Mouse (Mus musculus) heart, postnatal 10 days (tissue): Measurements from ENCODE around the gene Atp6v1g1. TPM values are rescaled to one million over a fixed set of nuclear protein-coding genes. Genes with fewer than 3 reads are reported as not detected.
A peak's percentile ranks its signal among the peaks of the same experiment; 100 is the strongest.

Experiments used
- DNase-seq, 2 experiments: peaks; one replicate each; pipeline ENCODE4 v3.0.0; 2021
- intact Hi-C: fragments of 180-260 bp; cut with DNase I; formaldehyde crosslinking; loops from one replicate; pipeline ENCODE4 v1.15.1; 2025
- total RNA-seq, 2 experiments: library from RNA; stranded (reverse); gene quantifications; 2 replicates each; pipeline ENCODE4 v1.2.3; 2021

The Atp6v1g1 gene
- total RNA-seq, 2 experiments from 2014 or later: 161 to 165 TPM

- intact Hi-C loops: no loop called here
- DNase-seq: no peak
Measured at GRCm38 (mm10) chr4:63545231-63545958, 823 bp downstream of the Atp6v1g1 start.

DNA sequence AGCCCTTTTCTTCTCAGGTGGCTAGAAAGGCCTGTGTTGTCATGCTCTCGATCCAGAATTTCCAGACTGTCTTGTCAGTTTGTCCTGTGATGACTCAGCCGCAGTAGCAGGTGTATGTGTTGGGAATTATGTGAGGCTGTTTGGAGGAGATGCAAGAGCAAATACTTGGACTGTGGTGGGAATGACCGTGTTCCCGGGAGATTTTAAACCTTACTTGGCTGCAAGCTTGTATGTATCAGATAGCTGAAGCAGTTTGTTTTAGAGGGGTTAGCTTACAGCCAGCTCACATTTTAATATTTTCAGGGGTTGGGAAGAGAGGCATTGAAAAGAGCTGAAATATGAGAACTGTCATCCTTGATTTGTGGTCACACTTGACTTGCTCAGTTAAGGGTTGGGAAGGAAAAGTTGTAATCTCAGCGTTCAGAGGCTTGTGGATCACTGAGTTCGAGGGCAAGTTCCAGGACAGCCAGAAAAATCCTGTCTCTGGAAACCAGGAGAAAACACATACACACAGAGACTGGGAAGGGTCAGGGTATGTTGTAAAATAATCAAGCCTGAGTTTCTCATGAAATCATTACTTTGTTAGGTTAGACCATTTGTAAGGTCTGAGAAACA is 2.0 kb downstream of the Atp6v1g1 start:
- no peak for DNase-seq
- intact Hi-C loops: no loop called here

DNA sequence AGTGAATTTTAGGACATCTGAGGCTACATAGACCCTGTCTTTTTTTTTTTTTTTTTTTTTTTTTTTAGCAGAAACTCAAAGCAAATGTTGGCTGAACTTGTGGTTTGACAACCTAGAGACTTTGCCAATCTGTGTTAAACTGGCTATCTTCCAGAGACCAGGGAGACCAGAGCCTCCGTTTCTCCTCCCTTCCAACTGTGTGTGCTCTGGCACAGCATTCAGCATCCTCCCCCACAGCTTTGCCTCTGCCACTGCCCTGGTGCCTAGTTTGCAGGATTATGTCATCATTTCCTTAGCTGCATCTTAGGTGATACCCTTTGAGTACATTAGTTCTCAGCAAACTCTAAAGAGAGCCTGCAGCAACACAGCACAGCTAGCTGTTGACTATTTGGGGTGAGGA is 3.2 kb downstream of the Atp6v1g1 start:
- intact Hi-C loops: no loop called here
- DNase-seq: no peak

DNA sequence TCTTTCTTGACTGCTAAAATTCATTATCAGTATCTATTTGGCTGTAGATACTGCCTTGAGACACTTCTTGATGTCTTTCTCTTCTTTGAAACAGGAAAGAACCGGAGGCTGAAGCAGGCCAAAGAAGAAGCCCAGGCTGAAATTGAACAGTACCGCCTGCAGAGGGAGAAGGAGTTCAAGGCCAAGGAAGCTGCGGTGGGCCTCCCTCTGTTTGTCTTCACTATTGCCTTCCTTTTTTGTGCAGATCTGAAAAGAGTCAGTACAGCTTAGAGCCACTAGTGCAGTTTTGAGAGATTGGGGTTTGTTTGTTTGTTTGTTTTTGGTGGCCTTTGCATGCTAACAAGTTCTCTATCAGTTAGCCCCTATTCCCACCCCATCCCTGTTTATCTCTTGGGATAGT is 3.9 kb downstream of the Atp6v1g1 start:
- no peak for DNase-seq
- intact Hi-C loops: no loop called here

GRCm38 (mm10) chr4:63550908-63551307 is 6.3 kb downstream of the Atp6v1g1 start:
- intact Hi-C loops: no loop called here

GRCm38 (mm10) chr4:63552865-63553264 is 8.3 kb downstream of the Atp6v1g1 start:
- no peak for DNase-seq
- intact Hi-C loops: no loop called here

More at GRCm38 (mm10) chr4:63550908-63551307, 6.3 kb downstream of the Atp6v1g1 start:
- no peak for DNase-seq

GRCm38 (mm10) chr4:63553789-63554576 is 9.4 kb downstream of the Atp6v1g1 start:
- intact Hi-C loops: no loop called here

DNA sequence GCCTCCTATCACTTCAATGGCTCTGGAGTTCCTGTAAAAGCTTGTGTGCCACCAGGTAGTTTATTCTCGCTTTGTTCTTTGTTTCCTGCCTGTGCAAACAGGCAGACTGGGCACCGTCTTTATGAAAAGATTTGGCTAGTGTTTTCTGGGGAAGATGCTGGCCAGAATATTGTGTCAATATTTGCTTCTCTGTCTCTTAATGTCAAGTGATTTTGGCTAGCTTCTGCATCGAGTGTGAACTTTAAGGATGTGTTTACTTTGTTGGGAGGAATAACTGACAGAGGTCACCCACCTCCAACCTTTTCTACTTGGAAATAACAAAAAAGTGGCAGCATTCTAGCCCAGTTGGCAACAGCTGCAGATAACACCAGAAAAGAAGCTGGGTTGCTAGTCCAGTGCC is 10.0 kb downstream of the Atp6v1g1 start:
- intact Hi-C loops: loop anchor here (5.0 kb wide), 2 partner anchors 47 to 132 kb away; no protein-coding TSS in a partner anchor
- DNase-seq: no peak

More at GRCm38 (mm10) chr4:63553789-63554576, 9.4 kb downstream of the Atp6v1g1 start:
- no peak for DNase-seq

DNA sequence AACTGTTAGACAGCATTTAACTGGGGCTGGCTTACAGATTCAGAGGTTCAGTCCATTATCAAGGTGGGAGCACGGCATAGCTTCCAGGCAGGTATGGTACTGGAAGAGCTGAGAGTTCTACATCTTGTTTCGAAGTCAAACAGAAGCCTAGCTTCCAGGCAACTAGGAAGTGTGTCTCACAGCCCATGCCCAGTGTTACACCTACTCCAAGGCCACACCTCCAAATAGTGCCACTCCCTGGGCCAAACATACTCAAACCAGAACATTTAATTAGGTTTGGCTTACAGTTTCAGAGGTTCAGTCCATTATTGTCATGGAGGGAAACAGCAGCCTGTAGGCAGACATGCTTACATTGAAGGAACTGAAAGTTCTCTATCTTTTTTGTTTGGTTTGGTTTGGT is 10.5 kb downstream of the Atp6v1g1 start:
- intact Hi-C loops: loop anchor here (5.0 kb wide), 2 partner anchors 48 to 133 kb away; no protein-coding TSS in a partner anchor
- no peak for DNase-seq

DNA sequence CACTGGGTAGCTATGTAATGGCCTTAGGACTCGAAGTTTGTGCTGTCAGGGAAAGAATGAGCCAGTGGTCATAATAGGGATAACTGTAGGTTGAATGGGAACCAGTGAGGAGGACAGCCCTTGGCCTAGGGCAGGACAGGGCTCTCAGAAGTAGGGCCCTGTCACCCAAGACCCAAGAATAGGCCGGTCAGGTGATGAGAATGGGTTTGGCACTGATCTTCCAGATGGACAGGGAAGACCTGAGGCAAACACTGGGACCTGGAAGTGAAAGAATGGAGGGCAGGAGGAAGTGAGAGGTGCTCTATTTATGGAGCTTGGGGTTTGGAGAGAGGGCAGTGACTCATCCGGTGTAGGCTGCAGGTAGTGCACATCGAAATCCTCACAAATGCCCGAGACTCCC is 12.1 kb downstream of the Atp6v1g1 start:
- DNase-seq: no peak
- intact Hi-C loops: loop anchor here (5.0 kb wide), 2 partner anchors 49 to 134 kb away; no protein-coding TSS in a partner anchor

DNA sequence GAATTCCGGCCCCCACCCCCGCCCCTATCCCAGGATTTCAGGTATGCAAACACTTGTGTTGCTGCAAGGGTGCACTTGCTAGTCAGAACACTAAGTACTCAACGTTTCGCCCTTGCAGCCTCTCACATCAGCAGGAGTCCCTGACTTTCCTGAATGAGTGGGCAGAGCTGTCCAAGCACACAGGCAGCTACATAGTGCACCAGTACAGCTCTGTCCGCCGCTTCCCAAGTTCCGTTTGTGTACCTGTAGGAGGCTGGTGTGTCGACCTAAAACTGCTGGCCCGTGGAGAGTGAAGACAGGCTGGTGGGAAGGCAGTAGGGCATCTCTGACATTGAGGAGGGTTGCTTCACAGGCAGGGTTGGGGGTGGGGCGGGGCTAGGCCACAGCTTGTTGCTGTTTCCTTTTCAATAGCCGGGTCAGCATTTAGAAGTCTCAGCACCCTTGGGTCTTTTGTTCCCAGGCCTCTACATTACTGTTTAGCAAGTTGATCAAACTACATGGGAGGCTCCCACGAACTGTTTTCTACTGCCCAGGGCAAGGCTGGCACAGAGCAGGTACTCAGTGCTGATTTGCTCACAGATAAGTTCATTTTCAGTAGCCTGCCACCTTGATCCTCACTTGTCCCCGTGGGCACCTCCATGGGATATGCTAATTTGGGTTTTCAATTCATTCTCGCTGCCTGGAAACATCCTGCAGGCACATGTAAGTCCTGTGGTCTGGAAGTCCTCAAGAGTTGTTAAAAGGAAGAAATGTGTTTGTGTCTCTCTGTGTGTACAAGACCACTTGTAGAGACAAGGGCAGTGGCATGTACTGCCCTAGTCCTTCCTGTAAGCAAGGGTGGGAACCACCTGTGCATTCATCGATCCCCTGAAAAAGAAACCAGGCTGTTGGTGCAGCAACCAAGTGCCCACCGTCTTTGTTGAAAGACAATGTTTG is 12.8 kb downstream of the Atp6v1g1 start:
- peak in 1 of 2 experiments; percentile 22 for DNase-seq
- intact Hi-C loops: loop anchor here (5.0 kb wide), 2 partner anchors 50 to 135 kb away; no protein-coding TSS in a partner anchor

GRCm38 (mm10) chr4:63558407-63559081 is 14.0 kb downstream of the Atp6v1g1 start, which contains the start of gene Tmem268:
Gene Tmem268 (plus strand): TSS chr4:63558781.
- peak; percentile 87 to 88 for DNase-seq
- intact Hi-C loops: loop anchor here (5.0 kb wide), 2 partner anchors 51 to 136 kb away; no protein-coding TSS in a partner anchor

GRCm38 (mm10) chr4:63559127-63559697 is 14.6 kb downstream of the Atp6v1g1 start:
- DNase-seq: no peak
- intact Hi-C loops: loop anchor here (5.0 kb wide), 2 partner anchors 52 to 137 kb away; no protein-coding TSS in a partner anchor

DNA sequence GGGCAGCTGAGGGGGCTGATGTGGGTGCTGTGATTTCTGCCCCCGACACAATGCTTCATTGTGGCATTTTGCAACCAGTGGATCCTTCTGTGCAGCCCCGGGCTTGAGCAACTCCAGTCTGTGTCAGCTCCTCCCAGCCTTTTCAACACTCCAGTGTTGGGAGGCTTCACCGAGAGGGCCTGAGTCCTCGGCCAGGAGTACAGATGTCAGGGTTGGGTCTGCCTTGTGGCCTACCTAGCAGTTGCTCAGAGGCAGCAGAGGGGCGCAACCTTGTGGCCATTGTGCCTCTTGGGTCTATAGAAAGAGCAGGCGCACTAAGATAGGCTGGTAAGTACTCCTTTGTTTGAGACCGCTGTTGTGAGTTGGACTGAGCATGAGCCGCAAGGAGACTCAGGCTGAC is 15.5 kb downstream of the Atp6v1g1 start:
- intact Hi-C loops: no loop called here

DNA sequence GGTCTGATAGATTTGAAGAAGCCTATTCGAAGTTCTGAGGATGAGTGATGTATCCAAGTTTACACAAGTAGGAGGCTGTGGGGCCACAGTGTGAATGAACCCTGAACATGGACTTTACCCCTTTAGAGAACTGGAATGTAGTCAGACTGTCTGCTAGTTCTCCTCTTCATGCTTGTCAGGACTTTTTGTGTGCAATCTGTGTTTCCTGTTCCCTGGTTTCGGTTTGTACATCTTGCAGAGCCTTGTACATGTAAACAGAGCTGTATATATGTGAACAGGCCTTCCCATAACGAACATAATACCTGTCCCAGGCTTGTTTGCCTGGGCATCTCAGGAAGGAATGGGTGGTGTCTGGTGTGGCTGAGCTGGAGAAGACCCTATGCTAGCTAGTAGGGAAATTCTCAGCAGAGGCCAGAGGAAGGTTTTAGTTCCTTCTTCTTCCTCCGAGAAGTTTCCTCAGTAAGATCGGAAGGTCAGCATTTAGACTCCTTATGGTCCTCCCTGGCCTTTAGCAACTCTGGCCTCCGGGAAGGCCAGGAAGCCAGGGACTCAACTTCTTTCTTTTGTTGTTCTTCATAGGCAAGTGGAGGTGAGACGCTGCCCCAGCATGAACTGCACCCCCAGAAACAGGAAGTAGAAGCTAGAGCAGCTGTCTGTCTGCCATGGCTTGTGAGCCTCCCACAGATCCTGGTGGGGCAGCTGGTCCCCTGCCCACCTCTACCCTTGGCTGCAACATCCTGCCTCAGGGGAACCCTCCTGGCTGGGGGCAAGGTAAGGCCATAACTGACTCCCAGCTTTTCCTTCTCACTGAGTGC is 17.5 kb downstream of the Atp6v1g1 start:
- intact Hi-C loops: no loop called here
- no peak for DNase-seq

More for the DNA sequence above, 15.5 kb downstream of the Atp6v1g1 start:
- DNase-seq: peak; percentile 41 to 42

DNA sequence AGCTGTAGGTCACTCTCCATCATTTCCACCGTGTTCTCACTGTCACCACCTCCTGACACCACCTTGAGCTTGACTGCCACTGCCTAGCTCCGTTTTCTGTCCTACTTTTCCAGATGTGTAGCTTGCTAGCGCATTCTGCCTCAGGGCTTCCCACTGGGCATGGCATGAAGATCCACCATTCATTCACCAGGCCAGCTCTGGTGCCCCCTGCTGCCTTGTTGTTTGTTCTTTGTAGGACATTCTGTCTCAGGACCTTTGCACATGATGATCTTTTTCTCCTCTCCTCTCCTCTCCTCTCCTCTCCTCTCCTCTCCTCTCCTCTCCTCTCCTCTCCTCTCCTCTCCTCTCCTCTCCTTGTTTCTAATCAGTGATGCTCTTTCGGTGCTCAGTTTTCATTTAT is 18.2 kb downstream of the Atp6v1g1 start:
- DNase-seq: no peak
- intact Hi-C loops: no loop called here

DNA sequence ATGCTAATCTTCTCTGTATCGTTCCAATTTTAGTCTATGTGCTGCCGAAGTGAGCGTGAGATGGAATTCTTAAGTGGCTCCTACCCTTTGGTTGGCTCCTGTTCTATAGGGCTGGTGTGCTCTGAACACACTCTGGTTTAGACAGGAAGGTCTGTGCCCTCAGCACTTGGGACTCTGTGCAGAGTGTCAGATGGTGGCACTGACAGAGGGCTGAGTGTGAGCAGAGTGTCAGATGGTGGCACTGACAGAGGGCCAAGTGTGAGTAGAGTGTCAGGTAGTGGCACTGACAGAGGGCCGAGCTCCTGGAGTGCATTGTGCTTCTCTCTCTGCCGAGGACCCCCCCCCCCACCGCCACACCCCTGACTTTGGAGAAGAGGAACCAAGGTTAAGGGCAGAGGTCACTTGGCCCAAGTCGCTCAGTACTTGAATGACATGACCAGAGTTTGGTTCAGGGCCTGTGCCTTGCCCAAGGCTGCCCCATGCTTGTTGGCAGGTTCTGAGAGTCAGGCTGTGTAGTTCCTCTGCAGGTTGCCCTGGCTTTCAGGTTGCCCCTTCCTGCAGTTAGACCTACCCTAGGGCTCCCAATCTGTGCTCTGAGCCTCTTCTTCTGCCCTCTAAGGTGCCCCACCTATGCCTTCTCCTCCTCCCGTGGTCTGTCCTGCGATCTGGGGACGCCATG is 23.3 kb downstream of the Atp6v1g1 start:
- no peak for DNase-seq
- intact Hi-C loops: no loop called here
